Mouse (Mus musculus) C2C12 (cell line): ENCODE measurements around the gene Dnajc28. TPM values are rescaled to one million over a fixed set of nuclear protein-coding genes. Genes with fewer than 3 reads are reported as not detected.
"Not testable (repeated sequence)": the region's sequence is repeated elsewhere in the genome, so short reads cannot be mapped to it uniquely, and the experiment has no call there.

Experiments used
- H3K27me3 ChIP-seq: one replicate; pipeline ENCODE4 v1.6.1; 2011; ENCODE audit not compliant: control insufficient read depth, insufficient read depth, insufficient read length
- H3K36me3 ChIP-seq: one replicate; pipeline ENCODE4 v1.6.1; 2011; ENCODE audit not compliant: control insufficient read depth, insufficient read depth
- H3K4me3 ChIP-seq: one replicate; pipeline ENCODE4 v1.5.1; 2011; ENCODE audit warnings: mild to moderate bottlenecking, control low read depth; ENCODE audit not compliant: poor library complexity, insufficient read depth, severe bottlenecking
- H3K79me2 ChIP-seq: one replicate; pipeline ENCODE4 v1.6.1; 2011; ENCODE audit not compliant: control insufficient read depth, insufficient read depth
- H3K79me3 ChIP-seq: one replicate; pipeline ENCODE4 v1.6.1; 2011; ENCODE audit warnings: low read depth, control low read depth
- H3ac ChIP-seq: one replicate; pipeline ENCODE3; 2011; ENCODE audit warnings: low read depth; ENCODE audit not compliant: control insufficient read depth, insufficient read length
- CEBPB ChIP-seq: IDR thresholded peaks from one replicate; pipeline ENCODE4 v1.6.1; 2011; ENCODE audit warnings: low read depth, mild to moderate bottlenecking, control low read depth, moderate library complexity
- CTCF ChIP-seq: IDR thresholded peaks from one replicate; pipeline ENCODE4 v1.5.1; 2011; ENCODE audit not compliant: control insufficient read depth, insufficient read depth, insufficient read length
- FOSL1 ChIP-seq: IDR thresholded peaks from one replicate; pipeline ENCODE4 v1.8.0; 2011; ENCODE audit warnings: mild to moderate bottlenecking, low read length; ENCODE audit not compliant: poor library complexity, insufficient read depth, severe bottlenecking
- MAX ChIP-seq: IDR thresholded peaks from one replicate; pipeline ENCODE4 v1.6.1; 2011; ENCODE audit warnings: mild to moderate bottlenecking, control low read depth
- MYOD1 ChIP-seq: IDR thresholded peaks from one replicate; pipeline ENCODE4 v1.6.1; 2011; ENCODE audit warnings: low read depth; ENCODE audit not compliant: control insufficient read depth, insufficient read length
- MYOG ChIP-seq: IDR thresholded peaks from one replicate; pipeline ENCODE4 v1.6.1; 2011; ENCODE audit not compliant: control insufficient read depth, insufficient read length; ENCODE audit errors: extremely low read depth
- USF1 ChIP-seq: IDR thresholded peaks from one replicate; pipeline ENCODE4 v1.6.1; 2011; ENCODE audit warnings: low read depth, mild to moderate bottlenecking, control low read depth, moderate library complexity
- polyA plus RNA-seq: library from polyadenylated mRNA; unstranded; fragments of >200 nt; fragmentation: generic; extraction: Trizol; gene quantifications from one replicate; pipeline ENCODE4 v1.2.1, GENCODE M21; 2012; ENCODE audit warnings: missing spikeins

The Dnajc28 gene
- polyA plus RNA-seq, 1 experiment, result 0.16 TPM

GRCm38 (mm10) chr16:91647461-91648219 is 28.8 kb upstream of the Dnajc28 start, which contains the start of gene Son:
TSS of gene Son (plus strand) at chr16:91647506.
- Histone ChIP-seq H3K36me3 (peaks cover 29% of the 10 kb centered on the region), H3ac (peak within 1 kb of the TSS; percentile 70), H3K79me2 (peaks cover 92% of the 10 kb centered on the region), H3K4me3 (peak within 1 kb of the TSS; percentile 67), H3K27me3 (no peaks in the 10 kb centered on the region), H3K79me3 (peaks cover 79% of the 10 kb centered on the region)
- TF ChIP-seq FOSL1 (no peak), MAX (peak; percentile 72), MYOD1 (no peak), MYOG (no peak)

GRCm38 (mm10) chr16:91646681-91647419 is 28.0 kb upstream of the Dnajc28 start, which contains the start of gene Gart:
TSS of gene Gart (minus strand) at chr16:91646952.
- Histone ChIP-seq H3K79me2 (peaks cover 89% of the 10 kb centered on the region), H3K36me3 (peaks cover 29% of the 10 kb centered on the region), H3K79me3 (peaks cover 75% of the 10 kb centered on the region), H3K4me3 (peak within 1 kb of the TSS; percentile 67), H3K27me3 (no peaks in the 10 kb centered on the region), H3ac (peak within 1 kb of the TSS; percentile 70)
- no peak for TF ChIP-seq MYOG
- peak; percentile 68 for TF ChIP-seq MAX

GRCm38 (mm10) chr16:91645995-91646602 is 27.3 kb upstream of the Dnajc28 start:
- H3K4me3 ChIP-seq, result peak overlapping the region; percentile 67
- peak overlapping the region; percentile 69 for H3ac ChIP-seq
- H3K27me3 ChIP-seq, result no peaks in the 10 kb centered on the region
- H3K79me2 ChIP-seq, result peaks cover 82% of the 10 kb centered on the region
- peaks cover 28% of the 10 kb centered on the region for H3K36me3 ChIP-seq
- TF ChIP-seq MYOG (no peak), CEBPB (no peak), MAX (peak; percentile 40), MYOD1 (no peak), CTCF (no peak)
- H3K79me3 ChIP-seq, result peaks cover 67% of the 10 kb centered on the region

- Histone ChIP-seq H3K4me3 (peak overlapping the region; percentile 67), H3K79me2 (peaks cover 75% of the 10 kb centered on the region), H3K79me3 (peaks cover 60% of the 10 kb centered on the region), H3K36me3 (peaks cover 28% of the 10 kb centered on the region)
- not testable (repeated sequence) for H3ac ChIP-seq, H3K27me3 ChIP-seq
Measured at GRCm38 (mm10) chr16:91645420-91645819, 26.6 kb upstream of the Dnajc28 start.

GRCm38 (mm10) chr16:91644901-91645300 is 26.1 kb upstream of the Dnajc28 start:
- Histone ChIP-seq H3K79me3 (peaks cover 55% of the 10 kb centered on the region), H3K4me3 (no peak overlapping the region), H3K27me3 (no peaks in the 10 kb centered on the region), H3K79me2 (peaks cover 70% of the 10 kb centered on the region), H3K36me3 (peaks cover 33% of the 10 kb centered on the region), H3ac (no peak overlapping the region)
- no peak for TF ChIP-seq CEBPB
- TF ChIP-seq FOSL1, result no peak
- TF ChIP-seq USF1, result no peak
- no peak for TF ChIP-seq CTCF
- no peak for TF ChIP-seq MAX
- TF ChIP-seq MYOD1, result no peak
- no peak for TF ChIP-seq MYOG

GRCm38 (mm10) chr16:91640171-91640570 is 21.3 kb upstream of the Dnajc28 start:
- no peak overlapping the region for H3K4me3 ChIP-seq
- peaks cover 30% of the 10 kb centered on the region for H3K79me2 ChIP-seq
- TF ChIP-seq MYOG, result no peak
- no peak for TF ChIP-seq MYOD1
- no peak for TF ChIP-seq FOSL1
- TF ChIP-seq USF1, result no peak
- no peak for TF ChIP-seq CEBPB
- no peak for TF ChIP-seq MAX
- no peak for TF ChIP-seq CTCF
- peaks cover 26% of the 10 kb centered on the region for H3K79me3 ChIP-seq
- H3K36me3 ChIP-seq, result peaks cover 79% of the 10 kb centered on the region
- H3K27me3 ChIP-seq, result no peaks in the 10 kb centered on the region
- H3ac ChIP-seq, result no peak overlapping the region
